Mouse (Mus musculus) MEL (cell line): ENCODE results near the gene Cacna1c. TPM values are rescaled to one million over a fixed set of nuclear protein-coding genes. Genes with fewer than 3 reads are reported as not detected.

Experiments
- DNase-seq: peaks from one replicate; pipeline ENCODE4 v3.0.0; 2011; ENCODE audit warnings: low read depth, low spot score
- H3K27ac ChIP-seq: 2 replicates; pipeline ENCODE4 v1.5.1; 2012; ENCODE audit warnings: low read depth, mild to moderate bottlenecking, control low read depth, low read length, moderate library complexity; ENCODE audit not compliant: control insufficient read depth
- H3K27me3 ChIP-seq, 2 experiments: fragments of 150-350 bp in 1 of 2; sonication (generic) in 1 of 2; 2 replicates each; pipeline ENCODE4 v1.6.1; 2012; ENCODE audit warnings: low read length in 2 of 2, mild to moderate bottlenecking in 2 of 2, improper control_type of control experiment in 1 of 2, moderate library complexity in 1 of 2; ENCODE audit not compliant: insufficient read depth in 2 of 2, control insufficient read depth in 1 of 2
- H3K36me3 ChIP-seq, 2 experiments: 2 replicates each; pipeline ENCODE4 v1.6.1; 2012 to 2014; ENCODE audit warnings: low read length in 2 of 2, improper control_type of control experiment in 1 of 2, inconsistent platforms in 1 of 2, mild to moderate bottlenecking in 1 of 2; ENCODE audit not compliant: insufficient read depth in 2 of 2, control insufficient read depth in 1 of 2
- H3K4me1 ChIP-seq, 2 experiments: fragments of 150-350 bp in 1 of 2; sonication (generic) in 1 of 2; 2 replicates each; pipeline ENCODE4 v1.6.1; 2012; ENCODE audit warnings: low read length in 2 of 2, improper control_type of control experiment in 1 of 2, mild to moderate bottlenecking in 1 of 2; ENCODE audit not compliant: insufficient read depth in 2 of 2, control insufficient read depth in 1 of 2
- H3K4me3 ChIP-seq, 2 experiments: fragments of 150-350 bp in 1 of 2; sonication (generic) in 1 of 2; 2 replicates each; pipeline ENCODE4 v1.5.1; 2012; ENCODE audit warnings: low read depth in 2 of 2, low read length in 2 of 2, mild to moderate bottlenecking in 2 of 2, moderate library complexity in 2 of 2, control low read depth in 1 of 2, improper control_type of control experiment in 1 of 2; ENCODE audit not compliant: control insufficient read depth in 1 of 2, insufficient read depth in 1 of 2
- H3K79me2 ChIP-seq: 2 replicates; pipeline ENCODE4 v1.6.1; 2012; ENCODE audit warnings: mild to moderate bottlenecking, low read length, moderate library complexity; ENCODE audit not compliant: control insufficient read depth, poor library complexity, insufficient read depth
- H3K9ac ChIP-seq: 2 replicates; pipeline ENCODE4 v1.6.1; 2012; ENCODE audit warnings: low read depth, mild to moderate bottlenecking, control low read depth, low read length, moderate library complexity; ENCODE audit not compliant: control insufficient read depth, poor library complexity, severe bottlenecking
- H3K9me3 ChIP-seq: fragments of 150-350 bp; sonication (generic); replicated peaks from 2 replicates; pipeline ENCODE4 v1.6.1; 2012; ENCODE audit warnings: mild to moderate bottlenecking, low read length, improper control_type of control experiment, moderate library complexity; ENCODE audit not compliant: insufficient read depth
- BHLHE40 ChIP-seq: IDR thresholded peaks from 2 replicates; pipeline ENCODE4 v1.6.1; 2012; ENCODE audit warnings: low read depth, mild to moderate bottlenecking, inconsistent platforms, low read length, improper control_type of control experiment, borderline replicate concordance
- CHD1 ChIP-seq: IDR thresholded peaks from 2 replicates; pipeline ENCODE4 v1.6.1; 2012; ENCODE audit warnings: low read depth, mild to moderate bottlenecking, inconsistent platforms, low read length, improper control_type of control experiment
- CHD2 ChIP-seq: IDR thresholded peaks from 2 replicates; pipeline ENCODE4 v1.6.1; 2011; ENCODE audit warnings: low read length, improper control_type of control experiment
- GABPA ChIP-seq: IDR thresholded peaks from 2 replicates; pipeline ENCODE4 v1.6.1; 2012; ENCODE audit warnings: low read depth, mild to moderate bottlenecking, inconsistent platforms, low read length, improper control_type of control experiment, moderate library complexity
- GATA1 ChIP-seq: IDR thresholded peaks from 2 replicates; pipeline ENCODE4 v1.6.1; 2011; ENCODE audit warnings: low read depth, low read length, improper control_type of control experiment
- MAFK ChIP-seq: IDR thresholded peaks from 2 replicates; pipeline ENCODE4 v1.6.1; 2011; ENCODE audit warnings: low read depth, mild to moderate bottlenecking, low read length, improper control_type of control experiment, borderline replicate concordance
- MAX ChIP-seq: IDR thresholded peaks from 2 replicates; pipeline ENCODE4 v1.6.1; 2011; ENCODE audit warnings: low read length, improper control_type of control experiment
- MAZ ChIP-seq: IDR thresholded peaks from 2 replicates; pipeline ENCODE4 v1.6.1; 2012; ENCODE audit warnings: low read depth, mild to moderate bottlenecking, inconsistent platforms, low read length, improper control_type of control experiment
- MXI1 ChIP-seq: IDR thresholded peaks from 2 replicates; pipeline ENCODE4 v1.6.1; 2011; ENCODE audit warnings: mild to moderate bottlenecking, low read depth, low read length, improper control_type of control experiment
- NRF1 ChIP-seq: IDR thresholded peaks from 2 replicates; pipeline ENCODE4 v1.6.1; 2014; ENCODE audit warnings: low read depth, mild to moderate bottlenecking, inconsistent platforms, low read length, improper control_type of control experiment, moderate library complexity; ENCODE audit not compliant: poor library complexity, insufficient read depth, severe bottlenecking
- POLR2A ChIP-seq, 2 experiments: IDR thresholded peaks; 2 replicates each; pipeline ENCODE4 v1.6.1; 2011 to 2012; ENCODE audit warnings: low read length in 2 of 2, mild to moderate bottlenecking in 2 of 2, control low read depth in 1 of 2, improper control_type of control experiment in 1 of 2, low read depth in 1 of 2, moderate library complexity in 1 of 2; ENCODE audit not compliant: control insufficient read depth in 1 of 2, insufficient read depth in 1 of 2, poor library complexity in 1 of 2
- RAD21 ChIP-seq: IDR thresholded peaks from 2 replicates; pipeline ENCODE4 v1.6.1; 2011; ENCODE audit warnings: mild to moderate bottlenecking, low read depth, low read length, improper control_type of control experiment
- RCOR1 ChIP-seq: IDR thresholded peaks from 2 replicates; pipeline ENCODE4 v1.6.1; 2012; ENCODE audit warnings: low read depth, mild to moderate bottlenecking, inconsistent platforms, low read length, improper control_type of control experiment
- TBP ChIP-seq: IDR thresholded peaks from 2 replicates; pipeline ENCODE4 v1.8.0; 2011; ENCODE audit warnings: low read depth, low read length, improper control_type of control experiment
- UBTF ChIP-seq: IDR thresholded peaks from 2 replicates; pipeline ENCODE4 v1.6.1; 2012; ENCODE audit warnings: low read depth, mild to moderate bottlenecking, inconsistent platforms, low read length, improper control_type of control experiment, moderate library complexity, borderline replicate concordance; ENCODE audit not compliant: insufficient read depth
- USF1 ChIP-seq: IDR thresholded peaks from 2 replicates; pipeline ENCODE4 v1.6.1; 2014; ENCODE audit warnings: low read depth, mild to moderate bottlenecking, inconsistent platforms, low read length, improper control_type of control experiment, moderate library complexity
- ZMIZ1 ChIP-seq: IDR thresholded peaks from 2 replicates; pipeline ENCODE4 v1.6.1; 2012; ENCODE audit warnings: low read depth, mild to moderate bottlenecking, inconsistent platforms, low read length, improper control_type of control experiment, moderate library complexity
- polyA plus RNA-seq, 2 experiments: library from polyadenylated mRNA; stranded (reverse) in 1 of 2; unstranded in 1 of 2; fragments of >175 nt in 1 of 2; fragments of >200 nt in 1 of 2; gene quantifications; 2 replicates each; pipeline versions ENCODE4 v1.2.1 to v1.2.4; 2012; ENCODE audit warnings: low replicate concordance in 2 of 2, low read depth in 1 of 2; ENCODE audit not compliant: insufficient read length in 2 of 2, insufficient read depth in 1 of 2, missing spikeins in 1 of 2
- total RNA-seq: library from RNA; depleted of rRNA; stranded (reverse); fragments of 300-350 nt; gene quantifications from 2 replicates; pipeline ENCODE4 v1.2.3, GENCODE M21; 2012

Gene Cacna1c
- total and polyA plus RNA-seq, 3 experiments: 3.4 to 4.4 TPM; not detected in 1

- no peaks in the 10 kb centered on the region for H3K79me2 ChIP-seq
- no peak for DNase-seq
- no peak overlapping the region for H3K27ac ChIP-seq
- peaks cover 2 to 3% of the 10 kb centered on the region in 2 experiments; a peak in 3 of 4 replicates for H3K27me3 ChIP-seq
- H3K4me3 ChIP-seq: no peak overlapping the region
- H3K4me1 ChIP-seq: no peaks in the 10 kb centered on the region
- H3K9me3 ChIP-seq: no peaks in the 10 kb centered on the region
- no peak overlapping the region for H3K9ac ChIP-seq
- H3K36me3 ChIP-seq: no peaks in the 10 kb centered on the region
- TF ChIP-seq MAX: no peak
- TF ChIP-seq, all 39 proteins: peak for 0
Observed at GRCm38 (mm10) chr6:119078912-119079311, 117.3 kb downstream of the Cacna1c start.

GRCm38 (mm10) chr6:119077231-119077630, 119.0 kb downstream of the Cacna1c start:
- Histone ChIP-seq H3K4me3 (no peak overlapping the region), H3K9me3 (no peaks in the 10 kb centered on the region), H3K27me3 (peaks cover 1 to 3% of the 10 kb centered on the region in 2 experiments; a peak in 2 of 4 replicates), H3K27ac (no peak overlapping the region), H3K36me3 (no peaks in the 10 kb centered on the region), H3K79me2 (no peaks in the 10 kb centered on the region), H3K9ac (no peak overlapping the region), H3K4me1 (no peaks in the 10 kb centered on the region)
- no peak for DNase-seq
- no peak for TF ChIP-seq RCOR1
- no peak for TF ChIP-seq POLR2A (IDR thresholded peaks at IDR 0.05; ENCODE audit: control insufficient read depth in 1 of 2, insufficient read depth in 1 of 2, low read depth in 1 of 2, low read length in 2 of 2, poor library complexity in 1 of 2)
- no peak for TF ChIP-seq ZMIZ1

GRCm38 (mm10) chr6:119073419-119074071, 122.7 kb downstream of the Cacna1c start:
- H3K79me2 ChIP-seq: no peaks in the 10 kb centered on the region
- no peaks in the 10 kb centered on the region for H3K36me3 ChIP-seq
- no peak for DNase-seq
- H3K9me3 ChIP-seq: no peaks in the 10 kb centered on the region
- no peaks in the 10 kb centered on the region for H3K4me1 ChIP-seq
- H3K4me3 ChIP-seq: no peak overlapping the region
- H3K9ac ChIP-seq: no peak overlapping the region
- peaks cover 2 to 5% of the 10 kb centered on the region in 2 experiments; a peak in 3 of 4 replicates for H3K27me3 ChIP-seq
- TF ChIP-seq MAFK (no peak), MXI1 (no peak), GATA1 (no peak), POLR2A (IDR thresholded peaks at IDR 0.05; ENCODE audit: control insufficient read depth in 1 of 2, insufficient read depth in 1 of 2, low read depth in 1 of 2, low read length in 2 of 2, poor library complexity in 1 of 2) (no peak), MAZ (no peak), BHLHE40 (no peak), CHD1 (no peak), NRF1 (no peak), UBTF (no peak), CHD2 (no peak), RAD21 (no peak), TBP (no peak), USF1 (no peak), GABPA (no peak)
- TF ChIP-seq, all 39 proteins: peak for 0
- no peak overlapping the region for H3K27ac ChIP-seq
